Mouse (Mus musculus): ENCODE measurements at regions not wholly inside any gene's neighbourhood (a gene's known extent, or its start where the extent isn't known, plus 50 kb on each side); places are given as distances from the start of the nearest gene placed in this dataset.

DNA sequence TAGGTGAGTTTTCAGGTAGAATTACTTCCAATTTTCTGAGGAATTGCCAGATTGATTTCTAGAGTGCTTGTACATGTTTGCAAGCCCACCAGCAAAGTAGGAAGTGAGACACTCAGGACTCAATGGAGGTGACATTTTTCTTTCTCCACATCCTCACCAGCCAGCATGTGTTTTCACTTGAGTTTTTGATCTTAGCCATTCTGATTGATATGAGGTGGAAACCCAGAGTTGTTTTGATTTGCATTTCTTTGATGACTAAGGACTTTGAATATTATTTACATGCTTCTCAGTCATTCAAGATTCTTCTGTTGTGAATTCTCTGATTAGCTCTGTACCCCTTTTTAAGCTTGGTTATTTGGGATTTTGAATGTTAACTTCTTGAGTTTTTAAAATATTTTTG, 2650.2 kb downstream of the Gm37988 start:
- TF ChIP-seq POLR2A (IDR thresholded peaks at IDR 0.05; ENCODE audit: extremely low read depth, insufficient read depth, low read length): no peak
- no peak for TF ChIP-seq CTCF (IDR thresholded peaks at IDR 0.05; ENCODE audit: extremely low read depth, insufficient read depth, low read length)

Data from cortical plate, adult 2 months (tissue).